Mouse (Mus musculus): ENCODE results near the gene Tfb2m. TPM values are rescaled to one million over a fixed set of nuclear protein-coding genes. Genes with fewer than 3 reads are reported as not detected.

The Tfb2m gene
- total and polyA plus RNA-seq, 3 experiments = 13.1 to 53.1 (median 48.3) TPM

DNA sequence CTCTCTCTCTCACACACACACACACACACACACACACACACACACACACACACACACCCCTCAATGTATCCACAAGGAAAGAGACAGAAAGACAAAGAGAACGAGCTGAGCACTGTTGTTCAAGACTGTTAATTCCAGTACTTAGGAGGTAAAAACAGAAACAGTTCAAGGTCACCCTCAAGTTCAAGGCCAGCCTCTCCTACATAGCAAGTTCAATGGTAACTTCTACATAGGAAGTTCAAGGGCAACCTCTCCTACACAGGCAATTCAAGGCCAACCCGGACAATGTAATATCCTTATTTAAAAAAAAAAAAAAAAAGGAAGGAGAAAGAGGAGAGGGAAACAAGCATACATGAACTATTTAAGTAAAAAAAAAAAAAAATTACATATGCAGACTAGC, 58.8 kb downstream of the Tfb2m start:
- Histone ChIP-seq H3K27me3 (replicated peaks) (no peaks in the 10 kb centered on the region), H3K4me1 (ENCODE audit: control insufficient read depth in 1 of 2, insufficient read depth in 2 of 2) (peaks cover 0 to 7% of the 10 kb centered on the region in 2 experiments; a peak in 1 of 4 replicates), H3K4me3 (replicated peaks in 1 of 3; ENCODE audit: low read depth in 2 of 3, low read length in 2 of 3, poor library complexity in 1 of 3) (no peak overlapping the region), H3K9me3 (replicated peaks; ENCODE audit: low read length) (peaks cover 5% of the 10 kb centered on the region), H3K27ac (ENCODE audit: insufficient read depth, low read depth) (no peak overlapping the region), H3K4me2 (ENCODE audit: insufficient read depth, low read depth, poor library complexity, severe bottlenecking) (no peak overlapping the region), H3K9ac (ENCODE audit: insufficient read depth, low read depth) (no peak overlapping the region), H3K79me2 (replicated peaks; ENCODE audit: control insufficient read depth, extremely low read depth, insufficient read depth, poor library complexity, severe bottlenecking) (no peaks in the 10 kb centered on the region), H3K36me3 (replicated peaks in 1 of 2; ENCODE audit: control insufficient read depth in 1 of 2, insufficient read depth in 1 of 2, low read length in 1 of 2) (peaks cover 0 to 17% of the 10 kb centered on the region in 2 experiments)
- dilution Hi-C loops (cut with MboI; ENCODE audit: extremely low pct_ligation_motif_present, extremely low pct_unique_long_range_greater_than_20kb, low sequenced_read_pairs) = no loop called here
- DNase-seq (ENCODE audit: extremely low read depth) = no peak
- TF ChIP-seq MAX (IDR thresholded peaks at IDR 0.05; ENCODE audit: low read length) (no peak), E2F4 (IDR thresholded peaks at IDR 0.05; ENCODE audit: insufficient replicate concordance, low read depth, low read length) (no peak), EP300 (IDR thresholded peaks at IDR 0.05; ENCODE audit: low read length) (no peak), ELF1 (IDR thresholded peaks at IDR 0.05; ENCODE audit: low read depth, low read length) (no peak), ZKSCAN1 (IDR thresholded peaks at IDR 0.05; ENCODE audit: borderline replicate concordance, low read depth, low read length) (no peak), MAZ (IDR thresholded peaks at IDR 0.05; ENCODE audit: low read depth, low read length) (no peak), JUN (IDR thresholded peaks at IDR 0.05; ENCODE audit: insufficient read depth, low read depth, low read length) (no peak), USF2 (conservative IDR thresholded peaks at IDR 0.05; ENCODE audit: low read depth, low read length) (no peak), PAX5 (IDR thresholded peaks at IDR 0.05; ENCODE audit: low read length) (no peak), RAD21 (IDR thresholded peaks at IDR 0.05; ENCODE audit: low read depth, low read length) (no peak), SIN3A (IDR thresholded peaks at IDR 0.05; ENCODE audit: low read length) (no peak), SMC3 (IDR thresholded peaks at IDR 0.05; ENCODE audit: low read depth, low read length) (no peak), USF1 (IDR thresholded peaks at IDR 0.05; ENCODE audit: low read depth, low read length) (no peak), HCFC1 (IDR thresholded peaks at IDR 0.05; ENCODE audit: low read depth, low read length) (no peak), IRF4 (IDR thresholded peaks at IDR 0.05; ENCODE audit: low read depth, low read length) (no peak), KAT2A (IDR thresholded peaks at IDR 0.05; ENCODE audit: insufficient replicate concordance, low read length) (no peak)
- in situ Hi-C loops (cut with MboI; ENCODE audit: low pct_ligation_motif_present, low pct_unique_long_range_greater_than_20kb, low sequenced_read_pairs) = no loop called here

DNA sequence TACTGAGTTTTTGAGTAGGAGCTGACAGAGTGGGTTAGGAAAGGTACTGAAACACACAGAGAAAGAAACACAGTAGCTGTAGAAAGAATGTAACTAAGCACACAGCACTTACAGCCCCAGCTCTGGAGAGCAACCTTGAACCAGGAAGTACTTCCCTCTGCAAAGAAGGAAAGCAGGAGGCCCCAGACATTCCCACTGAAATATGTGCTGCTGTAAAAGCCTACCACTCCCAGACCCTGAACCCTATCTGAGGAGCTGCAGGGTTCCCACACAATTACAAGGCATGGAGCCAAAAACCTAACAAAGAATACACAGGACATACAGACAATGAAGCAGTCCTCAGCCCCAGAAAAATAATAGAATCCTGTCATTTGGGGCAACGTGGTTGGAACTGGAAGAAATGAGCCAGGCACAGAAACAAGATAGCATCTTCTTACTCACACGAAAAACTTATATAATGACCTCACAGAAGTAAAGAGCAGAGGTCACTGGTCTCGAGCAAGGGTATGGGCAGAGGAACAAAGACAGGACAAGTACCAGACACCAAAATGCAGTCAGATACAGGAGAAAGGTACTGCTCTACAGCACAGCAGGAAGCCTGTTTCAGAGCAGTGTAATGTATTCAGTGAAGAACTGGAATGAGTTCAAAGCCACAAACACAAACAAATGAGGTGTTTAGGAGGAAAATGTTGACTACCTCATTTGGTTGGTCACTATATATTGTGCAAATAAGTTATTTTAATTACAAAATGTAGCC, 60.1 kb downstream of the Tfb2m start:
- H3K9me3 ChIP-seq (replicated peaks; ENCODE audit: low read length) = peaks cover 5% of the 10 kb centered on the region
- no peaks in the 10 kb centered on the region for H3K27me3 ChIP-seq (replicated peaks)
- DNase-seq (ENCODE audit: extremely low read depth) = no peak
- H3K4me1 ChIP-seq (ENCODE audit: control insufficient read depth in 1 of 2, insufficient read depth in 2 of 2) = peaks cover 0 to 7% of the 10 kb centered on the region in 2 experiments; a peak in 1 of 4 replicates
- H3K27ac ChIP-seq (ENCODE audit: insufficient read depth, low read depth) = no peak overlapping the region
- no peaks in the 10 kb centered on the region for H3K79me2 ChIP-seq (replicated peaks; ENCODE audit: control insufficient read depth, extremely low read depth, insufficient read depth, poor library complexity, severe bottlenecking)
- H3K36me3 ChIP-seq (replicated peaks in 1 of 2; ENCODE audit: control insufficient read depth in 1 of 2, insufficient read depth in 1 of 2, low read length in 1 of 2) = peaks cover 0 to 12% of the 10 kb centered on the region in 2 experiments
- H3K4me3 ChIP-seq (replicated peaks in 1 of 3; ENCODE audit: low read depth in 2 of 3, low read length in 2 of 3, poor library complexity in 1 of 3) = no peak overlapping the region
- no peak overlapping the region for H3K9ac ChIP-seq (ENCODE audit: insufficient read depth, low read depth)
- dilution Hi-C loops (cut with MboI; ENCODE audit: extremely low pct_ligation_motif_present, extremely low pct_unique_long_range_greater_than_20kb, low sequenced_read_pairs) (no loop called here), in situ Hi-C loops (cut with MboI; ENCODE audit: low pct_ligation_motif_present, low pct_unique_long_range_greater_than_20kb, low sequenced_read_pairs) (no loop called here)
- TF ChIP-seq TBP (conservative IDR thresholded peaks at IDR 0.05; ENCODE audit: low read depth, low read length) (no peak), EP300 (IDR thresholded peaks at IDR 0.05; ENCODE audit: low read length) (no peak), JUN (IDR thresholded peaks at IDR 0.05; ENCODE audit: insufficient read depth, low read depth, low read length) (no peak), NELFE (IDR thresholded peaks at IDR 0.05; ENCODE audit: low read depth, low read length) (no peak), MYC (IDR thresholded peaks at IDR 0.05; ENCODE audit: low read depth, low read length) (no peak), RCOR1 (conservative IDR thresholded peaks at IDR 0.05; ENCODE audit: low read depth, low read length) (no peak), POLR2AphosphoS2 (IDR thresholded peaks at IDR 0.05; ENCODE audit: low read depth, low read length) (no peak), TCF12 (IDR thresholded peaks at IDR 0.05; ENCODE audit: low read depth, low read length) (no peak), JUND (conservative IDR thresholded peaks at IDR 0.05; ENCODE audit: low read depth, low read length) (no peak), NRF1 (IDR thresholded peaks at IDR 0.05; ENCODE audit: low read depth, low read length) (no peak)
- no peak overlapping the region for H3K4me2 ChIP-seq (ENCODE audit: insufficient read depth, low read depth, poor library complexity, severe bottlenecking)

All from CH12.LX (cell line).